Mouse (Mus musculus): Measurements from ENCODE around the gene Fgf11. TPM values are rescaled to one million over a fixed set of nuclear protein-coding genes. Genes with fewer than 3 reads are reported as not detected.

The Fgf11 gene
- total and polyA plus RNA-seq, 2 experiments from 2014 or later = 2.8 to 16.4 TPM

DNA sequence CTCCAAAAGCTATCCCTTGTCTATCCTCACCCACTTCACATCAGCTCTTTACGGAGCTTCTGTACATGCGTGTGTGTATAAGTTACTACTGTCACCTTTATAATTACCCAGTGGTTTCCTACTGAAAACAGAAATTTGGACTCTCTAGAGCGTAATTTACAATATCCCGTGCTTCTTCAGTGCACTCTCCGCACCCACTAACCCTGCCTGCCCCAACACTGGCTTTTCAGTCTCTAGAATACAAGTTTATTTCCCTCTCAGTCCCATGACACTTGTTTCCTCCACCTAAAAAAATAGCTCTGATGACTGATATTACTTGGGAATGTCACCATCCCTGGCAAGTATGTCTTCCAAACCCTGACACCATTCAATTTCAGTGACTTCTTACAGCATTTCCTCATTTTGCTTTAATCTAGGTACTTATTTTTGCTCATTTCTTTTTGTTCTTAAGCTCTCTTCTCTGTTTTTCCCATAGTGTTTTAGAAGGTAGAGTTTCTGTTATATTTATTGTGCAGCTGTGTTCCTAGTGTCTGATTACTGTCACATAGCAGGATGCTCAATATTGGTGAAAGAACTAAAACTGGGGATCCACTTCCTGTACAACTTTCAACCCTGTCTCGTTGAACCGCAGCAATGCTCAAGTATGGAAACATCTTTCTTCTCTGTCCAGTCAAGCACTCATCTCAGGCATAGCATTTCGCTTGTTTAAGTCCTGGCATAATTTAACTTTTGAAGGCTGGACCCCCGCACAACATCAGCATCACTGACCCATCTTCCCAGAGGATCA, 44.2 kb downstream of the Fgf11 start:
- peak overlapping the region; percentile 87 for H3K9ac ChIP-seq (replicated peaks; ENCODE audit: low read length, poor library complexity, severe bottlenecking)
- H3K36me3 ChIP-seq (ENCODE audit: insufficient read depth, low read length) = no peaks in the 10 kb centered on the region
- DNase-seq (ENCODE audit: low spot score) = no peak
- no peaks in the 10 kb centered on the region for H3K27me3 ChIP-seq (ENCODE audit: insufficient read depth, low read length)
- WGBS = 41% methylated on average over 9 of the region's 9 CpGs
- H3K4me2 ChIP-seq (ENCODE audit: low read depth, low read length, poor library complexity, severe bottlenecking) = peak overlapping the region; percentile 76
- no peak for TF ChIP-seq CTCF (IDR thresholded peaks at IDR 0.05)
- H3K27ac ChIP-seq (ENCODE audit: low read depth, low read length) = peak overlapping the region; percentile 99
- peak overlapping the region; percentile 48 for H3K4me3 ChIP-seq (ENCODE audit: low read depth, low read length)
- no peak for ATAC-seq (ENCODE audit: low FRiP score)
- no peaks in the 10 kb centered on the region for H3K9me3 ChIP-seq (ENCODE audit: low read length)
- H3K4me1 ChIP-seq (ENCODE audit: insufficient read depth, low read length) = peaks cover 24% of the 10 kb centered on the region; the same call in 1 of the 2 replicates

DNA sequence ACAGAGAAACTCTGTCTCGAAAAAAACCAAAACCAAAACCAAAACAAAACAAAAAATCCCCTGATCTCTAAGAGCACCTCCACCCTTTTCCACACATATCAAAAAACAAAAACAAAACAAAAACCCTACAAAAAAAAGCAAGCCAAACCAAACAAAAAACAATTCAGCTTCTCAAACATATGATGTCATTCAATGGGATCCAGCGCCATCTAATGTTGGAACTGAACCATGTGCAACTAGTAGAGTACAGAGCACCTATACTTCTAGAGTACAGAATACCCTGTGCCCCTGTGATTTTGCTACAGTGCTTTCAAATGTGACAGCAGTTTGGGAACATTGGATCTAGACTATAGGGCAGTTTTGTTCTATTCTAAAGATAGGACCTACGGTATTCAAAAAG, 47.0 kb downstream of the Fgf11 start:
- Histone ChIP-seq H3K4me3 (ENCODE audit: low read depth, low read length) (0 out of 2 replicates have a peak overlapping the region, but pooled peaks have one; percentile 1), H3K27ac (ENCODE audit: low read depth, low read length) (no peak overlapping the region), H3K4me2 (ENCODE audit: low read depth, low read length, poor library complexity, severe bottlenecking) (no peak overlapping the region), H3K36me3 (ENCODE audit: insufficient read depth, low read length) (no peaks in the 10 kb centered on the region), H3K9ac (replicated peaks; ENCODE audit: low read length, poor library complexity, severe bottlenecking) (no peak overlapping the region), H3K27me3 (ENCODE audit: insufficient read depth, low read length) (no peaks in the 10 kb centered on the region), H3K9me3 (ENCODE audit: low read length) (no peaks in the 10 kb centered on the region), H3K4me1 (ENCODE audit: insufficient read depth, low read length) (peaks cover 15% of the 10 kb centered on the region; the same call in 1 of the 2 replicates)
- peak; percentile 82 for TF ChIP-seq CTCF (IDR thresholded peaks at IDR 0.05)
- WGBS = 49% methylated on average over 3 of the region's 3 CpGs
- no peak for ATAC-seq (ENCODE audit: low FRiP score)
- DNase-seq (ENCODE audit: low spot score) = peak; percentile 89

- no peaks in the 10 kb centered on the region for H3K36me3 ChIP-seq (ENCODE audit: insufficient read depth, low read length)
- TF ChIP-seq CTCF (IDR thresholded peaks at IDR 0.05) = no peak
- H3K9me3 ChIP-seq (ENCODE audit: low read length) = no peaks in the 10 kb centered on the region
- DNase-seq (ENCODE audit: low spot score) = no peak
- no peak for ATAC-seq (ENCODE audit: low FRiP score)
- no peak overlapping the region for H3K9ac ChIP-seq (replicated peaks; ENCODE audit: low read length, poor library complexity, severe bottlenecking)
- no peaks in the 10 kb centered on the region for H3K27me3 ChIP-seq (ENCODE audit: insufficient read depth, low read length)
- H3K27ac ChIP-seq (ENCODE audit: low read depth, low read length) = no peak overlapping the region
- H3K4me3 ChIP-seq (ENCODE audit: low read depth, low read length) = 0 out of 2 replicates have a peak overlapping the region, but pooled peaks have one; percentile 1
- WGBS = 86% methylated on average over 5 of the region's 5 CpGs
- H3K4me1 ChIP-seq (ENCODE audit: insufficient read depth, low read length) = peaks cover 15% of the 10 kb centered on the region; the same call in 1 of the 2 replicates
- no peak overlapping the region for H3K4me2 ChIP-seq (ENCODE audit: low read depth, low read length, poor library complexity, severe bottlenecking)
Observed at GRCm38 (mm10) chr11:69754233-69754632, 47.4 kb downstream of the Fgf11 start.

DNA sequence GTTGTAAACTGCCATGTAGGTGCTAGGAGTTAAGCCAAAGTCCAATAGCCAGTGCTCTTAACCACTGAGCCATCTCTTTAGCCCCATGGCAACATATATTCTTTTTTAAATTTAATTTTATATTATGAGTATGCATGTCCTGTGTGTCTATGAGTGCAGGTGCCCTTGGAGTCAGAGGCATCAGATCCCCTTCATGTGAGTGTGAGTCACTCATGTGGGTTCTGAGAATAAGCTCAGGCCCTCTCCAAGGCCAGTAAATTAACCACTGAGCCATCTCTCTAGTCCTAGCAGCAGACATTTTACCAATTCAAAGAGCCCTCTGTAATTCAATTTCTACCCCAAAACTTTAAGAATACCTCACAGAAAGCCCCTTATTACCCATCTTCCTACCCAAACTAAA, 49.0 kb downstream of the Fgf11 start:
- no peak for TF ChIP-seq CTCF (IDR thresholded peaks at IDR 0.05)
- no peaks in the 10 kb centered on the region for H3K27me3 ChIP-seq (ENCODE audit: insufficient read depth, low read length)
- DNase-seq (ENCODE audit: low spot score) (no peak), ATAC-seq (ENCODE audit: low FRiP score) (no peak)
- H3K4me2 ChIP-seq (ENCODE audit: low read depth, low read length, poor library complexity, severe bottlenecking) = no peak overlapping the region
- no peaks in the 10 kb centered on the region for H3K36me3 ChIP-seq (ENCODE audit: insufficient read depth, low read length)
- H3K9me3 ChIP-seq (ENCODE audit: low read length) = no peaks in the 10 kb centered on the region
- no peak overlapping the region for H3K27ac ChIP-seq (ENCODE audit: low read depth, low read length)
- no peak overlapping the region for H3K4me3 ChIP-seq (ENCODE audit: low read depth, low read length)
- H3K4me1 ChIP-seq (ENCODE audit: insufficient read depth, low read length) = peaks cover 15% of the 10 kb centered on the region; the same call in 1 of the 2 replicates
- no peak overlapping the region; the same call in 1 of the 2 replicates for H3K9ac ChIP-seq (replicated peaks; ENCODE audit: low read length, poor library complexity, severe bottlenecking)

GRCm38 (mm10) chr11:69751635-69752034, 50.0 kb downstream of the Fgf11 start:
- no peak for TF ChIP-seq CTCF (IDR thresholded peaks at IDR 0.05)
- no peak overlapping the region for H3K9ac ChIP-seq (replicated peaks; ENCODE audit: low read length, poor library complexity, severe bottlenecking)
- H3K27me3 ChIP-seq (ENCODE audit: insufficient read depth, low read length) = no peaks in the 10 kb centered on the region
- H3K4me3 ChIP-seq (ENCODE audit: low read depth, low read length) = no peak overlapping the region
- H3K9me3 ChIP-seq (ENCODE audit: low read length) = no peaks in the 10 kb centered on the region
- no peak for DNase-seq (ENCODE audit: low spot score)
- H3K36me3 ChIP-seq (ENCODE audit: insufficient read depth, low read length) = peaks cover 3% of the 10 kb centered on the region; the same call in 1 of the 2 replicates
- WGBS = 84% methylated on average over 3 of the region's 3 CpGs
- no peak overlapping the region for H3K4me2 ChIP-seq (ENCODE audit: low read depth, low read length, poor library complexity, severe bottlenecking)
- no peak overlapping the region for H3K27ac ChIP-seq (ENCODE audit: low read depth, low read length)
- peaks cover 8% of the 10 kb centered on the region; the same call in 1 of the 2 replicates for H3K4me1 ChIP-seq (ENCODE audit: insufficient read depth, low read length)
- ATAC-seq (ENCODE audit: low FRiP score) = no peak

Other genes with a start within 250 kb of the Fgf11 start
Only the 30 nearest of the 44 such genes appear.
- 0.27 TPM in 1 of 2 replicates, not detected in the other for gene Sox15, start 146.5 kb downstream of the Fgf11 start, total RNA-seq (2014; rRNA removed)
- 0.19 and 0.20 TPM in 2 replicates for gene Sox15, start 146.5 kb downstream of the Fgf11 start, polyA plus RNA-seq (2015; fragmentation: Nextera tagmentation; extraction: Ambion mirVana)
- 224 and 278 TPM in 2 replicates for gene Mpdu1, start 139.2 kb downstream of the Fgf11 start, total RNA-seq (2014; rRNA removed)
- gene Mpdu1, start 139.2 kb downstream of the Fgf11 start, polyA plus RNA-seq (2015; fragmentation: Nextera tagmentation; extraction: Ambion mirVana) = 118 and 123 TPM in 2 replicates
- gene Cd68, start 135.7 kb downstream of the Fgf11 start, total RNA-seq (2014; rRNA removed) = 7.2 and 10.3 TPM in 2 replicates
- 10.6 and 11.0 TPM in 2 replicates for gene Cd68, start 135.7 kb downstream of the Fgf11 start, polyA plus RNA-seq (2015; fragmentation: Nextera tagmentation; extraction: Ambion mirVana)
- 767 and 793 TPM in 2 replicates for gene Eif4a1, start 129.4 kb downstream of the Fgf11 start, total RNA-seq (2014; rRNA removed)
- 501 and 502 TPM in 2 replicates for gene Eif4a1, start 129.4 kb downstream of the Fgf11 start, polyA plus RNA-seq (2015; fragmentation: Nextera tagmentation; extraction: Ambion mirVana)
- gene Senp3, start 119.8 kb downstream of the Fgf11 start, total RNA-seq (2014; rRNA removed) = 81.7 and 89.2 TPM in 2 replicates
- gene Senp3, start 119.8 kb downstream of the Fgf11 start, polyA plus RNA-seq (2015; fragmentation: Nextera tagmentation; extraction: Ambion mirVana) = 70.3 and 74.0 TPM in 2 replicates
- 0.27 and 0.57 TPM in 2 replicates for gene Tnfsf13, start 116.1 kb downstream of the Fgf11 start, total RNA-seq (2014; rRNA removed)
- 0.96 and 1.1 TPM in 2 replicates for gene Tnfsf13, start 116.1 kb downstream of the Fgf11 start, polyA plus RNA-seq (2015; fragmentation: Nextera tagmentation; extraction: Ambion mirVana)
- 4.7 and 6.2 TPM in 2 replicates for gene Tnfsf12, start 106.0 kb downstream of the Fgf11 start, total RNA-seq (2014; rRNA removed)
- gene Tnfsf12, start 106.0 kb downstream of the Fgf11 start, polyA plus RNA-seq (2015; fragmentation: Nextera tagmentation; extraction: Ambion mirVana) = 4.3 and 4.5 TPM in 2 replicates
- gene Tnfsfm13, start 105.8 kb downstream of the Fgf11 start, total RNA-seq (2014; rRNA removed) = 1.3 and 1.8 TPM in 2 replicates
- 1.2 and 1.9 TPM in 2 replicates for gene Tnfsfm13, start 105.8 kb downstream of the Fgf11 start, polyA plus RNA-seq (2015; fragmentation: Nextera tagmentation; extraction: Ambion mirVana)
- 16.9 and 25.1 TPM in 2 replicates for gene Polr2a, start 43.2 kb downstream of the Fgf11 start, total RNA-seq (2014; rRNA removed)
- 9.0 and 10.2 TPM in 2 replicates for gene Polr2a, start 43.2 kb downstream of the Fgf11 start, polyA plus RNA-seq (2015; fragmentation: Nextera tagmentation; extraction: Ambion mirVana)
- not detected in 2 replicates for gene Slc35g3, start 39.9 kb downstream of the Fgf11 start, total RNA-seq (2014; rRNA removed)
- 0.23 and 0.26 TPM in 2 replicates for gene Slc35g3, start 39.9 kb downstream of the Fgf11 start, polyA plus RNA-seq (2015; fragmentation: Nextera tagmentation; extraction: Ambion mirVana)
- 31.5 and 34.3 TPM in 2 replicates for gene Zbtb4, start 35.9 kb downstream of the Fgf11 start, total RNA-seq (2014; rRNA removed)
- 4.4 and 5.0 TPM in 2 replicates for gene Zbtb4, start 35.9 kb downstream of the Fgf11 start, polyA plus RNA-seq (2015; fragmentation: Nextera tagmentation; extraction: Ambion mirVana)
- gene Chrnb1, start 5.9 kb downstream of the Fgf11 start, total RNA-seq (2014; rRNA removed) = 1.5 and 1.6 TPM in 2 replicates
- gene Chrnb1, start 5.9 kb downstream of the Fgf11 start, polyA plus RNA-seq (2015; fragmentation: Nextera tagmentation; extraction: Ambion mirVana) = 1.1 TPM in 2 replicates
- 0.16 TPM in 1 of 2 replicates, not detected in the other for gene Tmem102, start 3.8 kb upstream of the Fgf11 start, total RNA-seq (2014; rRNA removed)
- 0.80 and 0.94 TPM in 2 replicates for gene Tmem102, start 3.8 kb upstream of the Fgf11 start, polyA plus RNA-seq (2015; fragmentation: Nextera tagmentation; extraction: Ambion mirVana)
- gene Gm39566, start 13.4 kb upstream of the Fgf11 start, total RNA-seq (2014; rRNA removed) = not detected in 2 replicates
- gene Gm39566, start 13.4 kb upstream of the Fgf11 start, polyA plus RNA-seq (2015; fragmentation: Nextera tagmentation; extraction: Ambion mirVana) = not detected in 2 replicates
- gene Spem2, start 16.6 kb upstream of the Fgf11 start, total RNA-seq (2014; rRNA removed) = not detected in 2 replicates
- gene Spem2, start 16.6 kb upstream of the Fgf11 start, polyA plus RNA-seq (2015; fragmentation: Nextera tagmentation; extraction: Ambion mirVana) = not detected in 2 replicates
- gene Spem1, start 20.3 kb upstream of the Fgf11 start, total RNA-seq (2014; rRNA removed) = 0.93 TPM in 1 of 2 replicates, not detected in the other
- gene Spem1, start 20.3 kb upstream of the Fgf11 start, polyA plus RNA-seq (2015; fragmentation: Nextera tagmentation; extraction: Ambion mirVana) = 0.20 and 0.27 TPM in 2 replicates
- gene Nlgn2, start 35.9 kb upstream of the Fgf11 start, total RNA-seq (2014; rRNA removed) = 117 and 137 TPM in 2 replicates
- 21.0 and 23.5 TPM in 2 replicates for gene Nlgn2, start 35.9 kb upstream of the Fgf11 start, polyA plus RNA-seq (2015; fragmentation: Nextera tagmentation; extraction: Ambion mirVana)
- 95.5 and 103 TPM in 2 replicates for gene Tmem256, start 36.7 kb upstream of the Fgf11 start, total RNA-seq (2014; rRNA removed)
- 349 and 370 TPM in 2 replicates for gene Tmem256, start 36.7 kb upstream of the Fgf11 start, polyA plus RNA-seq (2015; fragmentation: Nextera tagmentation; extraction: Ambion mirVana)
- gene Plscr3, start 44.5 kb upstream of the Fgf11 start, total RNA-seq (2014; rRNA removed) = 24.1 and 26.6 TPM in 2 replicates
- gene Plscr3, start 44.5 kb upstream of the Fgf11 start, polyA plus RNA-seq (2015; fragmentation: Nextera tagmentation; extraction: Ambion mirVana) = 33.5 and 35.0 TPM in 2 replicates
- not detected in 2 replicates for gene Tnk1, start 56.9 kb upstream of the Fgf11 start, total RNA-seq (2014; rRNA removed)
- 0.16 TPM in 2 replicates for gene Tnk1, start 56.9 kb upstream of the Fgf11 start, polyA plus RNA-seq (2015; fragmentation: Nextera tagmentation; extraction: Ambion mirVana)
- gene Tmem95, start 76.2 kb upstream of the Fgf11 start, total RNA-seq (2014; rRNA removed) = not detected in 2 replicates
- not detected in 2 replicates for gene Tmem95, start 76.2 kb upstream of the Fgf11 start, polyA plus RNA-seq (2015; fragmentation: Nextera tagmentation; extraction: Ambion mirVana)
- gene Kctd11, start 79.5 kb upstream of the Fgf11 start, total RNA-seq (2014; rRNA removed) = 0.93 and 1.6 TPM in 2 replicates
- 0.57 and 0.92 TPM in 2 replicates for gene Kctd11, start 79.5 kb upstream of the Fgf11 start, polyA plus RNA-seq (2015; fragmentation: Nextera tagmentation; extraction: Ambion mirVana)
- 0.66 TPM in 1 of 2 replicates, not detected in the other for gene Acap1, start 93.7 kb upstream of the Fgf11 start, total RNA-seq (2014; rRNA removed)
- gene Acap1, start 93.7 kb upstream of the Fgf11 start, polyA plus RNA-seq (2015; fragmentation: Nextera tagmentation; extraction: Ambion mirVana) = 0.14 TPM in 1 of 2 replicates, not detected in the other
- 3.3 and 8.7 TPM in 2 replicates for gene 2810408A11Rik, start 99.1 kb upstream of the Fgf11 start, total RNA-seq (2014; rRNA removed)
- 4.8 and 6.2 TPM in 2 replicates for gene 2810408A11Rik, start 99.1 kb upstream of the Fgf11 start, polyA plus RNA-seq (2015; fragmentation: Nextera tagmentation; extraction: Ambion mirVana)
- gene Neurl4, start 99.2 kb upstream of the Fgf11 start, total RNA-seq (2014; rRNA removed) = 112 and 118 TPM in 2 replicates
- 15.2 and 16.7 TPM in 2 replicates for gene Neurl4, start 99.2 kb upstream of the Fgf11 start, polyA plus RNA-seq (2015; fragmentation: Nextera tagmentation; extraction: Ambion mirVana)
- 45.8 and 47.6 TPM in 2 replicates for gene Gps2, start 112.0 kb upstream of the Fgf11 start, total RNA-seq (2014; rRNA removed)
- gene Gps2, start 112.0 kb upstream of the Fgf11 start, polyA plus RNA-seq (2015; fragmentation: Nextera tagmentation; extraction: Ambion mirVana) = 60.3 and 64.3 TPM in 2 replicates
- 452 and 486 TPM in 2 replicates for gene Eif5a, start 120.1 kb upstream of the Fgf11 start, total RNA-seq (2014; rRNA removed)
- gene Eif5a, start 120.1 kb upstream of the Fgf11 start, polyA plus RNA-seq (2015; fragmentation: Nextera tagmentation; extraction: Ambion mirVana) = 1,054 and 1,096 TPM in 2 replicates
- 5.0 and 8.4 TPM in 2 replicates for gene Ybx2, start 133.9 kb upstream of the Fgf11 start, total RNA-seq (2014; rRNA removed)
- 3.4 and 4.2 TPM in 2 replicates for gene Ybx2, start 133.9 kb upstream of the Fgf11 start, polyA plus RNA-seq (2015; fragmentation: Nextera tagmentation; extraction: Ambion mirVana)
- gene Slc2a4, start 146.3 kb upstream of the Fgf11 start, total RNA-seq (2014; rRNA removed) = 8.8 and 9.0 TPM in 2 replicates
- gene Slc2a4, start 146.3 kb upstream of the Fgf11 start, polyA plus RNA-seq (2015; fragmentation: Nextera tagmentation; extraction: Ambion mirVana) = 3.4 and 4.0 TPM in 2 replicates
- not detected in 2 replicates for gene Cldn7, start 162.9 kb upstream of the Fgf11 start, total RNA-seq (2014; rRNA removed)
- gene Cldn7, start 162.9 kb upstream of the Fgf11 start, polyA plus RNA-seq (2015; fragmentation: Nextera tagmentation; extraction: Ambion mirVana) = 0.57 TPM in 1 of 2 replicates, not detected in the other